Mouse (Mus musculus): ENCODE data around the gene Nlrp4c.
"Not testable (repeated sequence)": the region's sequence is repeated elsewhere in the genome, so short reads cannot be mapped to it uniquely, and the experiment has no call there.

GRCm38 (mm10) chr7:6121128-6121527 lies 76.2 kb downstream of the Nlrp4c start:
- TF ChIP-seq POLR2A, CTCF (IDR thresholded peaks at IDR 0.05; ENCODE audit: insufficient read depth, low read depth, low read length): not testable (repeated sequence)
